Mouse (Mus musculus): ENCODE measurements around the gene Bcar3. TPM values are rescaled to one million over a fixed set of nuclear protein-coding genes. Genes with fewer than 3 reads are reported as not detected.

Bcar3 gene
- polyA plus RNA-seq, 1 experiment = 40.3 TPM

- no peak for DNase-seq (ENCODE audit: low spot score)
These were observed 272.2 kb downstream of the Bcar3 start for GRCm38 (mm10) chr3:122566112-122566511.

- DNase-seq (ENCODE audit: low spot score) = no peak
These were observed 272.6 kb downstream of the Bcar3 start for GRCm38 (mm10) chr3:122566549-122566948.

DNA sequence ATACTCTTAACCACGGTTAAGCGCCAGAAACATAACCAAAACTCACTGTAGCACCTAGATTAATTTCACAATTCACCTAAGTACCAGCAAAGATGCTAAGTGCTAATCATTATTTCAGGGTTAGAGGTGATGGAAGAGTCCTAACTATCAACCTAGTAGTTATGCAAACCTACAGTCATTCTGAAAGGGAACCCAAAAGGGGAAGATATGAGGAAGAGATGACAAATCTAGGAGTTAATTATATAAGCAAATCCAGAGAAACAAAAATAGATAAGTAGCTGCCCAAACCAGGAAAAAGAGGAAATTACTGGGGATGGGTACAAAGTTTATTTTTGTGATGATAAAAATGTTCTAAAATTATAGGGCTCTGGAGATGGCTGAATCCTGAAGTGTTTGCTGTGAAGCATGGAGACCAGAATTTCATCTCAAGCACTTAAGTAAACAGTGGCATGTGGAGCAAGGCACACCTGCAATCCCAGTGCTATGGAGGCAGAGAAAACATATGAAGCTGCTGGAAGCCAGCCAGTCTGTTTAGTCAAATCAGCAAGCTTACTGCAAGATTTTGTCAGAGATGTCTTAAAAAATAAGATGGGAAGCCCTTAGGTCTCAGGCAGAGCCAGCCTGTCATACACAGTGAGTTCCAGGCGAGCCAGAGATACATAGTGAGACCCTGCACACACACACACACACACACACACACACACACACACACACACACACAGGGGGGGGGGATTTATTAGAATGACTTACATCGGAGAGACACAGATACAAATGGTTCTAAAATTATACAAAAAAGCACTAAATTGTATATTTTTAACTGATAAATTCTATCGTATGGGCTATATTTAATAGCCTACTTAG, 279.7 kb downstream of the Bcar3 start:
- DNase-seq (ENCODE audit: low spot score) = no peak

DNA sequence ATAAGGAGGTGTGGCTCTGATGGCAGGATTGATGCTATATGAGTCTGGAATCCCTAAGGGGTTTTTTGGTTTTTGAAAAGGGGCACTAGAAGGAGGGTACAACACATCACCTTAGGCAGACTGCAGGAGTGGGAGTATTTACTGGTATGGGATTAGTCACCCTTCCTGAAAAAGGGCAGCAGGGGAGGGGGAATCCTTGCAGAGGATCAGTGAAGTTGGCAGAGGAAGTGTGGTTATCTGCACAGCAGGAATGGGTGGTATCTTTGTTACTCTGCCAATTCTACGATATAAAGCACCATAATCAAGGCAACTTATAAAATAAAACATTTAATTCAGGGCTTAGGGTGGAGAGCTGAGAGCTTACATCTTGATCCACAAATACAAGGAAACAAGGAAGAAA, 281.0 kb downstream of the Bcar3 start:
- DNase-seq (ENCODE audit: low spot score) = no peak

DNA sequence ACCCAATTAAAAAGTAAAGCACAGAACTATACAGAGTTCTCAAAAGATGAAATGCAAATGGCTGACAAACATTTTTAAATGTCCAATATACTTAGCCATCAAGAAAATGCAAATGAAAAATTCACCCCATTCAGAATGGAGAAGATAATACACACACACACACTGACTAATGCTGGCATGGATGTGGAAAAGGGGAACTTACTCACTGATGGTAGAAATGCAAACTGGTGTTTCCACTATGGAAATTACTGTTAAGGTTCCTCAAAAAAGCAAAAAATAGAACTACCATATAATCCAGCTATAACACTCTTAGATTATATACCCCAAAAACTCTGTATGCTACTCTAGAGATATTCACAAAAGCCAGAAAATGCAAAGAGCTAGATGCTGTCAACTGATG, 283.4 kb downstream of the Bcar3 start:
- no peak for DNase-seq (ENCODE audit: low spot score)

Other genes starting within 250 kb of the Bcar3 start
- gene Abca4, start 249.7 kb upstream of the Bcar3 start, polyA plus RNA-seq (2012; rRNA removed) = 0.83 and 0.96 TPM in 2 replicates
- gene Gclm, start 48.6 kb upstream of the Bcar3 start, polyA plus RNA-seq (2012; rRNA removed) = 84.0 and 84.1 TPM in 2 replicates
- 32.1 and 33.5 TPM in 2 replicates for gene Dnttip2, start 19.7 kb upstream of the Bcar3 start, polyA plus RNA-seq (2012; rRNA removed)

Data from urinary bladder, adult 2 months (tissue).